ENCODE assay signal across 9 mouse cellular contexts in genomic region chr4:141242651-141243241, GRCm38 (mm10). TPM values are rescaled to one million over a fixed set of nuclear protein-coding genes. Genes with fewer than 3 reads are reported as not detected.
A peak's percentile ranks its signal among the peaks of the same experiment; 100 is the strongest.
DNase-seq lines count a peak whose midpoint lies in the region; ATAC-seq lines count a peak whose summit lies in the region.
"Had no signal": no experiment of that assay in that cellular context is flagged by ENCODE, and none has a peak within 500 bp of the region (broad histone marks: within the 10 kb centered on the region; RNA-seq: fewer than 3 reads in every experiment).

No protein-coding gene starts in this region.

- WGBS in forebrain, embryonic 10.5 days: 5% methylated on average over 11 of the region's 11 CpGs
- WGBS in forebrain, embryonic 16.5 days: 6% methylated on average over 9 of the region's 11 CpGs
- 8% methylated on average over 9 of the region's 11 CpGs for WGBS in kidney, embryonic 14.5 days

- no peak for ATAC-seq in forebrain, embryonic 16.5 days
- ATAC-seq in kidney, embryonic 14.5 days (ENCODE audit: low FRiP score, low TSS enrichment): 0 out of 2 replicates have a peak, but pooled peaks have one; percentile 9
- ATAC-seq in megakaryocyte, adult 5-6 weeks (ENCODE audit: poor library complexity, severe bottlenecking): no peak

- H3K27me3 ChIP-seq in forebrain, embryonic 10.5 days (ENCODE audit: poor library complexity, severe bottlenecking): peaks cover 100% of the 10 kb centered on the region
- H3K27me3 ChIP-seq in forebrain, embryonic 16.5 days (replicated peaks; ENCODE audit: control insufficient read depth, insufficient read depth, low read length): peaks cover 20% of the 10 kb centered on the region
- H3K27me3 ChIP-seq in kidney, embryonic 14.5 days (ENCODE audit: control insufficient read depth, insufficient read depth, low read length): peaks cover 48% of the 10 kb centered on the region

- no peak overlapping the region for H3K4me2 ChIP-seq in forebrain, embryonic 16.5 days (ENCODE audit: low read length)
- peak overlapping the region; percentile 36 for H3K4me2 ChIP-seq in kidney, embryonic 14.5 days (replicated peaks; ENCODE audit: low read depth, low read length)

- no peaks in the 10 kb centered on the region for H3K9me3 ChIP-seq in forebrain, embryonic 10.5 days
- H3K9me3 ChIP-seq in forebrain, embryonic 16.5 days (ENCODE audit: control insufficient read depth, low read length): no peaks in the 10 kb centered on the region
- H3K9me3 ChIP-seq in kidney, embryonic 14.5 days (ENCODE audit: control insufficient read depth, low read length): no peaks in the 10 kb centered on the region

- H3K9ac ChIP-seq in forebrain, embryonic 16.5 days (replicated peaks; ENCODE audit: low read depth, low read length): no peak overlapping the region
- peak overlapping the region; percentile 51; the same call in 1 of the 2 replicates for H3K9ac ChIP-seq in kidney, embryonic 14.5 days (ENCODE audit: low read depth, low read length)

- H3K4me1 ChIP-seq in forebrain, embryonic 10.5 days: peaks cover 83% of the 10 kb centered on the region
- H3K4me1 ChIP-seq in forebrain, embryonic 16.5 days (replicated peaks; ENCODE audit: control insufficient read depth, insufficient read depth, low read length): peaks cover 53% of the 10 kb centered on the region
- H3K4me1 ChIP-seq in kidney, embryonic 14.5 days (ENCODE audit: control insufficient read depth, insufficient read depth, low read length): peaks cover 49% of the 10 kb centered on the region

- no peak for DNase-seq in forebrain, embryonic 10.5 days (ENCODE audit: extremely low spot score, low spot score)
- DNase-seq in right cerebral cortex, postnatal 10 days (ENCODE audit: low spot score in 2 of 2): peak; percentile 55 to 58
- DNase-seq in right cerebral cortex, postnatal 25 days: no peak
- peak; percentile 69 to 76 for DNase-seq in lung, postnatal 4 days
- no peak for DNase-seq in T-cell, adult 2 months (ENCODE audit: low spot score)

- peak overlapping the region; percentile 24 for H3K4me3 ChIP-seq in forebrain, embryonic 10.5 days
- no peak overlapping the region for H3K4me3 ChIP-seq in forebrain, embryonic 16.5 days (replicated peaks; ENCODE audit: low read length)
- H3K4me3 ChIP-seq in kidney, embryonic 14.5 days (ENCODE audit: low read length): peak overlapping the region; percentile 24
- H3K4me3 ChIP-seq: erythroblast, embryonic 14.5 days had no signal

- peak overlapping the region; percentile 36 for H3K27ac ChIP-seq in forebrain, embryonic 10.5 days
- no peak overlapping the region for H3K27ac ChIP-seq in forebrain, embryonic 16.5 days (ENCODE audit: low read length)
- peak overlapping the region; percentile 52; the same call in 1 of the 2 replicates for H3K27ac ChIP-seq in kidney, embryonic 14.5 days (ENCODE audit: low read depth, low read length)

- no peaks in the 10 kb centered on the region for H3K36me3 ChIP-seq in forebrain, embryonic 10.5 days (replicated peaks)
- H3K36me3 ChIP-seq in forebrain, embryonic 16.5 days (ENCODE audit: control insufficient read depth, insufficient read depth): no peaks in the 10 kb centered on the region
- no peaks in the 10 kb centered on the region for H3K36me3 ChIP-seq in kidney, embryonic 14.5 days (ENCODE audit: control insufficient read depth, insufficient read depth, low read length)

RNA-seq across cellular contexts. Expression of gene Arhgef19, which starts 3.4 kb away (rescaled TPM):
- 1.3 and 2.2 TPM in 2 replicates for polyA plus RNA-seq in forebrain, embryonic 10.5 days (2016; fragmentation: Nextera tagmentation; extraction: Ambion mirVana)
- 0.71 and 1.1 TPM in 2 replicates for polyA plus RNA-seq in forebrain, embryonic 16.5 days (2015; fragmentation: Nextera tagmentation; extraction: Ambion mirVana)
- polyA plus RNA-seq in kidney, embryonic 14.5 days (2014; fragmentation: Nextera tagmentation; extraction: Ambion mirVana): 6.8 and 7.4 TPM in 2 replicates
- not detected in 2 replicates for total RNA-seq in megakaryocyte, adult 5-6 weeks (2015)
- not detected in 2 replicates for total RNA-seq in megakaryocyte, adult 5-6 weeks (2017)

RNA-seq across cellular contexts. Expression of gene Rsg1, which starts 29.0 kb away (rescaled TPM):
- 7.3 and 7.8 TPM in 2 replicates for polyA plus RNA-seq in forebrain, embryonic 10.5 days (2016; fragmentation: Nextera tagmentation; extraction: Ambion mirVana)
- 8.3 and 11.0 TPM in 2 replicates for polyA plus RNA-seq in forebrain, embryonic 16.5 days (2015; fragmentation: Nextera tagmentation; extraction: Ambion mirVana)
- 3.6 and 5.0 TPM in 2 replicates for polyA plus RNA-seq in kidney, embryonic 14.5 days (2014; fragmentation: Nextera tagmentation; extraction: Ambion mirVana)
- total RNA-seq in megakaryocyte, adult 5-6 weeks (2015): not detected in 2 replicates
- total RNA-seq in megakaryocyte, adult 5-6 weeks (2017): 0.77 and 0.95 TPM in 2 replicates
- polyA plus RNA-seq: erythroblast, embryonic 14.5 days had no signal

RNA-seq across cellular contexts. Expression of gene Epha2, which starts 58.3 kb away (rescaled TPM):
- polyA plus RNA-seq in forebrain, embryonic 10.5 days (2016; fragmentation: Nextera tagmentation; extraction: Ambion mirVana): 3.3 and 3.7 TPM in 2 replicates
- polyA plus RNA-seq in forebrain, embryonic 16.5 days (2015; fragmentation: Nextera tagmentation; extraction: Ambion mirVana): 0.92 and 1.5 TPM in 2 replicates
- 3.7 and 3.9 TPM in 2 replicates for polyA plus RNA-seq in kidney, embryonic 14.5 days (2014; fragmentation: Nextera tagmentation; extraction: Ambion mirVana)
- total RNA-seq in megakaryocyte, adult 5-6 weeks (2015): 1.1 TPM in 2 replicates
- 1.3 and 2.1 TPM in 2 replicates for total RNA-seq in megakaryocyte, adult 5-6 weeks (2017)
- polyA plus RNA-seq: erythroblast, embryonic 14.5 days had no signal

Comparison
In these comparisons a context has a peak if more than half of its experiments do, and no peak if none do; other contexts are left out.
1. DNase-seq: peak in right cerebral cortex, postnatal 10 days (2 of 2) and lung, postnatal 4 days (2 of 2); none in forebrain, embryonic 10.5 days (single experiment), right cerebral cortex, postnatal 25 days (single experiment) and T-cell, adult 2 months (single experiment).